Mouse (Mus musculus): Measurements from ENCODE around the gene Ier5. TPM values are rescaled to one million over a fixed set of nuclear protein-coding genes. Genes with fewer than 3 reads are reported as not detected.
A peak's percentile ranks its signal among the peaks of the same experiment; 100 is the strongest.

The Ier5 gene
- total and polyA plus RNA-seq, 3 experiments = 7.2 to 7.4 TPM; not detected in 1

DNA sequence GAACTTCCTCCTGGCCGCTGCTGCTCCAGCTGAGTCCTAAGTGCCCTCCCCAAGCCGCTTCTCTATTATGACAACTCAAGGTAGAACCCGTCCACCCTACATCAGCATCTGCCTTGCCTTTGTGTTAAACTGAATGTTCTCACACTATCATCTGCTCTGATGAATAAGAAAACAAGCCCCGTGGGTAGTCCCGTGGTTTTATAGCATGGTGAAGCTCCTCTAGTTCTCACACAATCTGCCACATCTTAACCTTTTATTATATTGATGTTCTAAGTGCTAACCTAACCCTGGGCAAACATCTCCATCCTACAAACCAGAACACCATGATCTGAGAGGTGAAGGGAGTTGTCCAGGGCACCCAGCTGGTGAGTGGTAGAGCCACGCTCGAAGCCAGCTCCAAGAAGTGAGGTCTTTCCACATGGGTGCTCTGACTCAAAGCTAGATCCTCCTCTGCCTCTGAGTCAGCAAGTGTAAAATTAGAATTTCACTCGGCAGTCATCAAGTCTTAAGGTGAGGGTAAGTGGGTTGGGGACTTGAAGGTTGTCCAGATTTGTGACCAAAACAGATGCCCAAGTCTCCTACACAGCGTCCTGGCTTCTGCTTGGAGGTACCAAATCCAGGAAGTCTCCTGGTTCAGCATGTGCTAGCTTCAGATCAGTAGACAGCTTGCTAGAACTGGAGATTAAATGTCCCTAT, 48.4 kb downstream of the Ier5 start:
- DNase-seq (ENCODE audit: low read depth, low spot score) = peak; percentile 23
- H3K4me3 ChIP-seq (ENCODE audit: control insufficient read depth in 1 of 2, insufficient read depth in 1 of 2, low read depth in 2 of 2, low read length in 2 of 2) = no peak overlapping the region
- no peak overlapping the region for H3K9ac ChIP-seq (ENCODE audit: control insufficient read depth, low read depth, low read length, poor library complexity, severe bottlenecking)
- peaks cover 0 to 21% of the 10 kb centered on the region in 2 experiments; a peak in 2 of 4 replicates for H3K4me1 ChIP-seq (ENCODE audit: control insufficient read depth in 1 of 2, insufficient read depth in 2 of 2, low read length in 2 of 2)
- H3K27me3 ChIP-seq (ENCODE audit: control insufficient read depth in 1 of 2, insufficient read depth in 2 of 2, low read length in 2 of 2) = no peaks in the 10 kb centered on the region
- H3K27ac ChIP-seq (ENCODE audit: control insufficient read depth, low read depth, low read length) = no peak overlapping the region
- TF ChIP-seq ZMIZ1 (IDR thresholded peaks at IDR 0.05; ENCODE audit: low read depth, low read length) = no peak
- no peak for TF ChIP-seq ZC3H11A (IDR thresholded peaks at IDR 0.05; ENCODE audit: low read depth, low read length)
- TF ChIP-seq EP300 (IDR thresholded peaks at IDR 0.05; ENCODE audit: low read depth in 1 of 2, low read length in 2 of 2) = no peak
- TF ChIP-seq ETS1 (IDR thresholded peaks at IDR 0.05; ENCODE audit: low read depth, low read length) = no peak
- TF ChIP-seq POLR2AphosphoS2 (IDR thresholded peaks at IDR 0.05; ENCODE audit: low read length) = no peak
- TF ChIP-seq CHD2 (IDR thresholded peaks at IDR 0.05; ENCODE audit: low read length) = no peak
- TF ChIP-seq MAX (IDR thresholded peaks at IDR 0.05; ENCODE audit: low read length) = no peak
- no peak for TF ChIP-seq ZKSCAN1 (IDR thresholded peaks at IDR 0.05; ENCODE audit: low read depth, low read length)
- no peak for TF ChIP-seq RCOR1 (IDR thresholded peaks at IDR 0.05; ENCODE audit: low read depth, low read length)
- no peaks in the 10 kb centered on the region for H3K79me2 ChIP-seq (ENCODE audit: control insufficient read depth, insufficient read depth, low read length, poor library complexity)
- no peaks in the 10 kb centered on the region for H3K9me3 ChIP-seq (replicated peaks; ENCODE audit: insufficient read depth, low read length)
- H3K36me3 ChIP-seq (ENCODE audit: control insufficient read depth in 1 of 2, insufficient read depth in 2 of 2, low read length in 2 of 2) = peaks cover 0 to 9% of the 10 kb centered on the region in 2 experiments; a peak in 2 of 4 replicates

DNA sequence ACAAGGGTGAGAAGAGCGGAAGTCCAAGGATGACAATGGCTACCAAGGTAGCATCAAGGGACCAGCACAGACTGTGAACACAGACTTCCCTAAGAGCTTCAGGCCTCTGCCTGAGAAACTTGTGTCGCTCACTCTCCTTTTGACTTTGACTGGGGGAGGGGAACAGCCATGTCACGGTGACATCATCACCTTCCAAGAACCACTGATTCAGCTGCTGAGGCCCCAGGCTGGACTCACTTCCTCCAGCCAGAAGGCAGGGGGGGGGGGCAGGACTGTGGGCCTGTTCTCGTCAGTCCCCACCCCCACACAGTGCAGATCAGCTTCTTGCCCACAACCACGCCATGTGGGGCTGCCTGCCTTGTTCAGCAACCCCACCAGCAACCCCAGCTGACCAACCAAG, 49.3 kb downstream of the Ier5 start:
- peak; percentile 60 for DNase-seq (ENCODE audit: low read depth, low spot score)
- H3K9me3 ChIP-seq (replicated peaks; ENCODE audit: insufficient read depth, low read length) = no peaks in the 10 kb centered on the region
- H3K79me2 ChIP-seq (ENCODE audit: control insufficient read depth, insufficient read depth, low read length, poor library complexity) = no peaks in the 10 kb centered on the region
- peak overlapping the region in 1 of 2 experiments; percentile 2; a peak in 1 of 4 replicates for H3K4me3 ChIP-seq (ENCODE audit: control insufficient read depth in 1 of 2, insufficient read depth in 1 of 2, low read depth in 2 of 2, low read length in 2 of 2)
- TF ChIP-seq ETS1 (IDR thresholded peaks at IDR 0.05; ENCODE audit: low read depth, low read length) = peak; percentile 80
- TF ChIP-seq ELF1 (IDR thresholded peaks at IDR 0.05; ENCODE audit: low read depth, low read length) = no peak
- TF ChIP-seq SMC3 (IDR thresholded peaks at IDR 0.05; ENCODE audit: low read depth, low read length) = peak; percentile 9; the same call in 1 of the 2 replicates
- TF ChIP-seq MAZ (IDR thresholded peaks at IDR 0.05; ENCODE audit: low read depth, low read length) = 0 out of 2 replicates have a peak, but pooled peaks have one; percentile 29
- no peak; the same call in 1 of the 2 replicates for TF ChIP-seq RAD21 (IDR thresholded peaks at IDR 0.05; ENCODE audit: low read depth, low read length)
- H3K36me3 ChIP-seq (ENCODE audit: control insufficient read depth in 1 of 2, insufficient read depth in 2 of 2, low read length in 2 of 2) = peaks cover 0 to 9% of the 10 kb centered on the region in 2 experiments; a peak in 2 of 4 replicates
- no peak overlapping the region for H3K27ac ChIP-seq (ENCODE audit: control insufficient read depth, low read depth, low read length)
- H3K27me3 ChIP-seq (ENCODE audit: control insufficient read depth in 1 of 2, insufficient read depth in 2 of 2, low read length in 2 of 2) = no peaks in the 10 kb centered on the region
- H3K4me1 ChIP-seq (ENCODE audit: control insufficient read depth in 1 of 2, insufficient read depth in 2 of 2, low read length in 2 of 2) = peaks cover 0 to 20% of the 10 kb centered on the region in 2 experiments; a peak in 2 of 4 replicates
- no peak overlapping the region for H3K9ac ChIP-seq (ENCODE audit: control insufficient read depth, low read depth, low read length, poor library complexity, severe bottlenecking)

GRCm38 (mm10) chr1:155048947-155049346, 50.5 kb downstream of the Ier5 start:
- Histone ChIP-seq H3K27me3 (ENCODE audit: control insufficient read depth in 1 of 2, insufficient read depth in 2 of 2, low read length in 2 of 2) (no peaks in the 10 kb centered on the region), H3K4me1 (ENCODE audit: control insufficient read depth in 1 of 2, insufficient read depth in 2 of 2, low read length in 2 of 2) (peaks cover 0 to 17% of the 10 kb centered on the region in 2 experiments; a peak in 1 of 4 replicates), H3K4me3 (ENCODE audit: control insufficient read depth in 1 of 2, insufficient read depth in 1 of 2, low read depth in 2 of 2, low read length in 2 of 2) (no peak overlapping the region), H3K36me3 (ENCODE audit: control insufficient read depth in 1 of 2, insufficient read depth in 2 of 2, low read length in 2 of 2) (peaks cover 0 to 9% of the 10 kb centered on the region in 2 experiments; a peak in 2 of 4 replicates), H3K79me2 (ENCODE audit: control insufficient read depth, insufficient read depth, low read length, poor library complexity) (no peaks in the 10 kb centered on the region), H3K9me3 (replicated peaks; ENCODE audit: insufficient read depth, low read length) (no peaks in the 10 kb centered on the region), H3K9ac (ENCODE audit: control insufficient read depth, low read depth, low read length, poor library complexity, severe bottlenecking) (no peak overlapping the region), H3K27ac (ENCODE audit: control insufficient read depth, low read depth, low read length) (no peak overlapping the region)
- TF ChIP-seq NELFE (IDR thresholded peaks at IDR 0.05; ENCODE audit: low read depth, low read length) (no peak), ZC3H11A (IDR thresholded peaks at IDR 0.05; ENCODE audit: low read depth, low read length) (peak; percentile 99), SIN3A (IDR thresholded peaks at IDR 0.05; ENCODE audit: low read length) (no peak), NRF1 (IDR thresholded peaks at IDR 0.05; ENCODE audit: insufficient read depth, low read depth, low read length, poor library complexity, severe bottlenecking) (peak; percentile 16; the same call in 1 of the 2 replicates), SMC3 (IDR thresholded peaks at IDR 0.05; ENCODE audit: low read depth, low read length) (peak; percentile 98), RAD21 (IDR thresholded peaks at IDR 0.05; ENCODE audit: low read depth, low read length) (peak; percentile 98), CTCF (IDR thresholded peaks at IDR 0.05 in 2 of 3, conservative IDR thresholded peaks at IDR 0.05 in 1 of 3; ENCODE audit: control insufficient read depth in 1 of 3, insufficient read depth in 1 of 3, low read depth in 2 of 3, low read length in 3 of 3, poor library complexity in 1 of 3, severe bottlenecking in 1 of 3) (peak; percentile 82 to 98 (median 98)), MYB (IDR thresholded peaks at IDR 0.05; ENCODE audit: low read depth, low read length) (no peak)
- DNase-seq (ENCODE audit: low read depth, low spot score) = peak; percentile 85

Measured in MEL (cell line).